Mouse (Mus musculus) right cerebral cortex, postnatal 36 days (tissue): ENCODE results near the gene Gm11007.
"Not testable (repeated sequence)": the region's sequence is repeated elsewhere in the genome, so short reads cannot be mapped to it uniquely, and the experiment has no call there.

Experiments
- DNase-seq, 2 experiments: peaks; one replicate each; pipeline ENCODE4 v3.0.0; 2022; ENCODE audit warnings: low spot score in 2 of 2, mixed read lengths in 1 of 2

Gene Gm11007

GRCm38 (mm10) chr2:175643678-175644077 is at the start of gene Gm11007:
Gene Gm11007 (plus strand): TSS chr2:175643978.
- not testable (repeated sequence) for DNase-seq
